Mouse (Mus musculus) adrenal gland, adult 18-20 months (tissue): Measurements from ENCODE around the gene Map3k4. TPM values are rescaled to one million over a fixed set of nuclear protein-coding genes. Genes with fewer than 3 reads are reported as not detected.

Source experiments
- DNase-seq, 2 experiments: peaks; one replicate each; pipeline ENCODE4 v3.0.0; 2021 to 2022; ENCODE audit warnings: low spot score in 2 of 2
- total RNA-seq, 2 experiments: library from RNA; stranded (reverse); gene quantifications; 1 replicate in 1 of 2; 2 replicates in 1 of 2; pipeline ENCODE4 v1.2.3; 2021

Map3k4 gene
- total RNA-seq, 2 experiments from 2014 or later: 23.0 to 23.3 TPM

- DNase-seq: peak in 1 of 2 experiments; percentile 51
Observed at GRCm38 (mm10) chr17:12187782-12188181, 130.8 kb downstream of the Map3k4 start.

GRCm38 (mm10) chr17:12186341-12186740, 132.3 kb downstream of the Map3k4 start:
- DNase-seq: no peak

GRCm38 (mm10) chr17:12185855-12186254, 132.7 kb downstream of the Map3k4 start:
- DNase-seq: no peak

- no peak for DNase-seq
Observed at GRCm38 (mm10) chr17:12184283-12184682, 134.3 kb downstream of the Map3k4 start.

GRCm38 (mm10) chr17:12182702-12183485, 135.7 kb downstream of the Map3k4 start:
- no peak for DNase-seq

GRCm38 (mm10) chr17:12179766-12180165, 138.8 kb downstream of the Map3k4 start:
- no peak for DNase-seq

- no peak for DNase-seq
Observed at GRCm38 (mm10) chr17:12179339-12179738, 139.3 kb downstream of the Map3k4 start.

Other genes with a start within 250 kb of the Map3k4 start
- 10 to 100 TPM; 33.2 to 54.3 TPM for gene Agpat4, start 200.1 kb downstream of the Map3k4 start, total RNA-seq
- under 1 TPM in 1 of 2 experiments, not detected in 1; 0.36 TPM for gene Plg, start 59.8 kb upstream of the Map3k4 start, total RNA-seq
- 10 to 100 TPM in 1 of 2 experiments, 1 to 10 TPM in 1; 4.5 to 18.4 TPM for gene Slc22a3, start 188.9 kb upstream of the Map3k4 start, total RNA-seq